Mouse (Mus musculus) frontal cortex, postnatal 25 days (tissue): ENCODE measurements around the gene Pde4dip.

Experiments used
- DNase-seq, 2 experiments: peaks; one replicate each; pipeline ENCODE4 v3.0.0; 2022; ENCODE audit warnings: low spot score in 2 of 2

Gene Pde4dip

GRCm38 (mm10) chr3:97686372-97687117, 202.0 kb downstream of the Pde4dip start:
- no peak for DNase-seq

GRCm38 (mm10) chr3:97683560-97684195, 204.8 kb downstream of the Pde4dip start:
- no peak for DNase-seq

- DNase-seq: no peak
Observed at GRCm38 (mm10) chr3:97682576-97682975, 205.9 kb downstream of the Pde4dip start.

- no peak for DNase-seq
Observed at GRCm38 (mm10) chr3:97682159-97682502, 206.4 kb downstream of the Pde4dip start.

GRCm38 (mm10) chr3:97681321-97682158, 207.0 kb downstream of the Pde4dip start:
- DNase-seq: peak; percentile 49 to 64

- DNase-seq: peak; percentile 64 to 71
Observed at GRCm38 (mm10) chr3:97680631-97681320, 207.7 kb downstream of the Pde4dip start.

GRCm38 (mm10) chr3:97678416-97678815, 210.1 kb downstream of the Pde4dip start:
- no peak for DNase-seq

- no peak for DNase-seq
Observed at GRCm38 (mm10) chr3:97676126-97676525, 212.4 kb downstream of the Pde4dip start.

GRCm38 (mm10) chr3:97674644-97675110, 213.8 kb downstream of the Pde4dip start, which contains the start of gene Gm17651:
TSS of gene Gm17651 (minus strand) at chr3:97674694.
- no peak for DNase-seq

- no peak for DNase-seq
Observed at GRCm38 (mm10) chr3:97667093-97667675, 221.3 kb downstream of the Pde4dip start.

- DNase-seq: no peak
Observed at GRCm38 (mm10) chr3:97666154-97666553, 222.4 kb downstream of the Pde4dip start.

GRCm38 (mm10) chr3:97665525-97665924, 223.0 kb downstream of the Pde4dip start:
- no peak for DNase-seq

GRCm38 (mm10) chr3:97661206-97661605, 227.3 kb downstream of the Pde4dip start:
- DNase-seq: no peak

GRCm38 (mm10) chr3:97659746-97660145, 228.8 kb downstream of the Pde4dip start:
- DNase-seq: no peak

GRCm38 (mm10) chr3:97658426-97659193, 229.9 kb downstream of the Pde4dip start:
- no peak for DNase-seq

- peak; percentile 98 to 99 for DNase-seq
Observed at GRCm38 (mm10) chr3:97657655-97658411, 230.7 kb downstream of the Pde4dip start, which contains the start of gene Prkab2. TSS of gene Prkab2 (plus strand) at chr3:97658193.

- DNase-seq: no peak
Observed at GRCm38 (mm10) chr3:97654901-97655300, 233.6 kb downstream of the Pde4dip start.

- no peak for DNase-seq
Observed at GRCm38 (mm10) chr3:97653781-97654180, 234.7 kb downstream of the Pde4dip start.

- no peak for DNase-seq
Observed at GRCm38 (mm10) chr3:97651604-97652003, 236.9 kb downstream of the Pde4dip start.

- no peak for DNase-seq
Observed at GRCm38 (mm10) chr3:97649469-97649868, 239.0 kb downstream of the Pde4dip start.
